Mouse (Mus musculus): ENCODE results near the gene Tpcn1.

The Tpcn1 gene

DNA sequence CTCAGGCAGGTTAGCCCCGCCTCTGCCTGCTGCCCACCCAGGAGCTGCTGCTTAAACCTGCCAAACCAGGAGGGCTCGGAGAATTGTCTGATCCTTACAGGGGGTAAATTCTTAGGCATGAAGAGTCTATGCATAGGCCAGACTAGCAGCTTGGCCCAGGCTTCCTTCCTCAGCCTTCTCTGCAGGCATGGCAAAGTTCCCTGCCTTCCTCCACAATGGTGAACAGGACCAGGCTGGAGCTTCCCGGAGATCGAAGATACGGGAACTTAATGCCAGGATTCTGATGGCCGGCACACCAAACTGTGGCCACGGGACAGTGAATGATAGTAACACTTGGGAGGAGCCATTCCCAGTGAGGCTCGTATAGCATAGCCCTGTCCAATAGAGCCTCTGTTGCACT, 30.4 kb downstream of the Tpcn1 start:
- no peak for DNase-seq (ENCODE audit: low spot score)

DNA sequence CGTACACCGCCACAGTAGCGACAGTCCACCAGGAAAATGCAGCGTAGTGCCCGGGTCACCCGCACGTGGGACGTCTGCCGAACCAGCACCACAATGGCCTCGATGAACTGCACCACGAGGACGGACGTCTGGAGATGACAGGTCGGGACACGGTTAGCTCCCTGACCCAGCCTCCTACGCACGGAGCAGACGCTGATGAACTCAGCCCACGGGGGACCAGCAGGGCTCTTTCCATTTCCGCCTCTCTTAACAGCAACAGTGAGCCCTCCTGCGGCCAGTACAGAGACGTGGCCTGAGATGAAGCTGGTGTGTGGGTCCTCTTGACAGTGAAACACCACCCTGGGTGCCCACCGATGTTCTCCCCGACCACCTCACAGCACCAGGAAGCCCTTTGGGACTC, 32.6 kb downstream of the Tpcn1 start:
- DNase-seq (ENCODE audit: low spot score): no peak

DNA sequence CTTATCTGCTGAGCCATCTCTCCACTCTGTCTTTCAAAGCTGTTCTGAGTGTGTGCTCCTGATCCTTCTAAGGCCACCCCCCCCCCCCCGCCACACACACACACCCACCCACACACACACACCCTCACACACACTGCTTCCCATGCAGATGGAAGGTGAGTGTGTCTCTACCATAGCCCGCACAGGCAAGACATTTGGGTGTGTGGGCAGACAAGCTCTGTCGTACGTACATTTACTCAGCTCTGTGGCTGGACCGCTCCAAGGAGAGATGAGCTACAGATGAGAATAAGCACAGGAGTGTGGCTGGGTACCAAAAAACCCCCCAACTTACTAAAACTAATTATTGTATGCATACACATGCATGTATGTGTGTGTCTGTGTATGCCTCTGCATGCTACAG, 37.8 kb downstream of the Tpcn1 start:
- DNase-seq (ENCODE audit: low spot score): no peak

DNA sequence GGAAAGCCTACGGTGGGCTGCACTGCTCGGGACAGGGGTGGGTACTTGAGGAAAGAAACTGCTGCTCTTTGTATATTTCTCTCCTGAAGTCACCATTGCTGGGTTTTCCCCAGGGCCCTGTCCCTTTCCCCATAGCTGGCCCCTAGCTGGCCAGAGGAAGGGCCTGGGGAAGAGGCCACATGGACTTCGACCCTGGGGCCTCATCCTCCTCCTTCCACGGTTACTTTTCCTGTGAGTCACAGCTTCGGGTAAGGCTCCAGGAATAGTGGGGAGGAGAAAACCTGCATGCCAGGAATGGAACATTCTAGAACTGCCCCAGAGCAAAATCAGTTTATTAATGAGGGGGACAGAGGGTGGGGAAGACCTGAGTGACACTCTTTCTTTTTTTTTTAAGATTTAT, 38.3 kb downstream of the Tpcn1 start:
- DNase-seq (ENCODE audit: low spot score): no peak

DNA sequence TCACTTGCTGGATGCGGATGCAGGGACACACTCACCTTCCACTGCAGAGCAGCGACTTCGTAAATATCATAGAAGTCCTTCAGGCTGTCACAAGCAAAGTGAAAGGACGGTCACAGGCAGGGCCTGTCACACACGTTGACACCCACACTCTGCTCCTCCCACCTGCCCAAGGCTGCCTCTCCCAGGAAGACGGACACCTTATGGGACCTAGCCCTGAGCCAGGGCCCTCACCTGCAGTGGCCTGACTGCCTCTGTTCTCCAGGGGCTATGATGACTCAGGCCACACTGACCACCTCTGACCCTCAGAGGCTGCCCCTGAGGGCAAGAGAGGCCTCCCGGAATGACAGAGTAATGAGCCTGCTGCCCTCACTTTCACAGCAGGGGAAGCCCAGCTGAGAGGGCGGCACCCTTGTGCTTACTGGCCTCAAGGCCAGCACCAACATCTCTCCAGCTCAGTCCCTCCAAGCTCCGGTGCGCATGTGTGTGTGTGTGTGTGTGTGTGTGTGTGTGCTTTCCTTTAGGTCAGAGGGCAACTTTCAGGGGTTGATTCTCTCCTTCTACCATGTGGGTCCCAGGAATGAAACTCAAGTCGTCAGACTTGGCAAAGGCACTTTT, 40.1 kb downstream of the Tpcn1 start:
- no peak for DNase-seq (ENCODE audit: low spot score)

DNA sequence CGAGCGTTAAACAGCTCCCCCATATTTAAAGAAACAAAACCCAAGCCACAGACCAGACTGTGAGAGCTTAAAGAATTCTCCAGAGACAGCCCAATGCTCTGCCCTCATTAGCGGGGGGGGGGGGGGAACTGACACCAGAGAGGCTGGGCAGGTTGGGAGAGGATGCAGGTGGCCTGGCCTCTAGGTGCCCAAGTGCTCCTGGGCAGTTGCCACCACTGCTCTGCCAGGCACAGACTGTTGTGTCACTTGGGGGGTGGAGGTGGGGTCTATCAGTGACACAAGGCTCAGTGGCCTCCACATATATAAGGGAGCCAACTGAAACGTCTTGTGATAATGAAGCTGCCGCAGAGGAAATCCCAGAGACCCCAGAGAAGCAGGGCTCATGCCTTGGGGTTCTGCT, 51.8 kb downstream of the Tpcn1 start:
- no peak for DNase-seq (ENCODE audit: low spot score)

DNA sequence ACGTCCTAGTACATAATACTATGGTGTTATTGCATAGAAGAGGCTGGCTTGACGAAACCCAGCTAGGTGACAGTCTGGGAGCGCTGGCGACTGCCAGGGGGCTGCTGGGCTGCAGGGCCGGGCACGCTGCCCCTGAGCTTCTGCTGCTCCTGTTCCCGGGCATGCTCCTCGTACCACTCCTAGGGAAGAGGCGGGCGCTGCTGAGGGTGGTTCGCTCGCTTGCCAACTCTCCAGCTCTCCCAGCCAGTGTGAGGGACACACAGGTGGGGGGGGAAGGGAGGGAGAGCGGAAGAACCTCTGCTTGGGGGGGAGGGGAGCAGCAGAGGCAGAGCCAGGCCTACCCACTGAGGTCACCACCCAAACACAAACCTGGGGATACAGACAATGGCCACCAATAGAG, 52.4 kb downstream of the Tpcn1 start:
- no peak for DNase-seq (ENCODE audit: low spot score)

DNA sequence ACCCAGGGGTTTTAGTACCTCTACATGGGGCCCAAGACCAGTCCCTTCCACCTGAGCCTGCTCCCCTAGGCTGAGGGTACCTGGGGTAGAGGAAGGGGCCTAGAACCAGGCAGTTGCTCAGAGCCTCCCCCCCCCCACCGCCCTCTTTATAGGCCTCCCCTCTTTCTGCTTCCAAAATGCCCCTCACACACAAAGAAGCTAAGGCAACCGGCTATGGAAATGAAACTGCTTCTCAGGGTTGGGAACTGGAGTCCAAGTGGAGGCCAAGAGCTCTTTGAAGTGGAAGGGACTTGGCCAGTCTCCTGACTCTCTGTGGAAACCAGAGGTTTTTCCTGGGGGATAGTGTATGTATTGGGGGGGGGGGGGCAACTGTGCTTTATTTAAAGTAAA, 53.8 kb downstream of the Tpcn1 start:
- no peak for DNase-seq (ENCODE audit: low spot score)

DNA sequence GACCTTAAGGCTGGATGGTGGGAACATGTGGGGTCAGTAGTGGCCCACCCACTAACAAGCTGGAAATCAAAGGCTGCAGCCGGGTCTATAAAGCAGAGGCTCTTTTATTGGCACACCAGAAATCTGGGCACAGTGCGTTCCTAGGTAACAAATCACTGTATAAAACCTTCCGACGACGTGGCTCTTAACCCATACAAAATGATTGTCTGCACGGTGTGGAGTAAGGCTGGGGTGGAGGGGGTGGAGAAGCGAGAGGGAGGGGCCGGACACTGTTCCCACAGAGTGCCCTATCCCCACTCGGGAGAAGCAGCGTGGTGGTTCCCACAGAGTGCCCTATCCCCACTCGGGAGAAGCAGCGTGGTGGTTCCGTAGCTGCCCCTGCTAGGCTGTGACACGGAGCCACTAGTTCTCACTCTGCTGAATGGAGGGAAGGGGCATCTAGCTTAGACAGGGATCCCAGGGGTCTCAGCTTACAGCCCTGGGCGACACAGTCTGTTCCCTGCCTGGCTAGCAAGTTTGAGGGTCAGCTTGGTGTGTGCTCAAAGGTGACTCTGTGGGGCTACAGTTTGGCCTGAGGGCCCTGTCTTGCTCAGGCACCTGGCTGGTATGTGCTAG, 54.3 kb downstream of the Tpcn1 start:
- DNase-seq (ENCODE audit: low spot score): no peak

DNA sequence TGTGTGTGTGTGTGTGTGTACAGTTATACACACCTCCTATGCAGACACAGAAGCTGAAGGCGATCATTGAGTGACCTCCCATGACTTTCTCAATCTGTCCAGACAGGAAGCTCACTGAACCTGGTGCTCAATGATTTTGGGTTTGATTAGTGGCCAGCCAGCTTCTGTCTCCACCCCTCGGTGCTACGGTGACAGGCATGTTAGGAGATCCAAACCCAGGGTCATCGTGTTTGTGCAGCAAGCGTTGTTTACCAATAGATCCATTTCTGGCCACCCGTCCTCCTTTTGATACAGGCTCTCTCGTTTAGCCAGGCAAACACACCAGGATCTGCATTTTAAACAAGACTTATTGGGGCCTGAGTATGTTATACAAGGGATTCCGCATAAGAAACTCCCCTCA, 56.8 kb downstream of the Tpcn1 start:
- no peak for DNase-seq (ENCODE audit: low spot score)

DNA sequence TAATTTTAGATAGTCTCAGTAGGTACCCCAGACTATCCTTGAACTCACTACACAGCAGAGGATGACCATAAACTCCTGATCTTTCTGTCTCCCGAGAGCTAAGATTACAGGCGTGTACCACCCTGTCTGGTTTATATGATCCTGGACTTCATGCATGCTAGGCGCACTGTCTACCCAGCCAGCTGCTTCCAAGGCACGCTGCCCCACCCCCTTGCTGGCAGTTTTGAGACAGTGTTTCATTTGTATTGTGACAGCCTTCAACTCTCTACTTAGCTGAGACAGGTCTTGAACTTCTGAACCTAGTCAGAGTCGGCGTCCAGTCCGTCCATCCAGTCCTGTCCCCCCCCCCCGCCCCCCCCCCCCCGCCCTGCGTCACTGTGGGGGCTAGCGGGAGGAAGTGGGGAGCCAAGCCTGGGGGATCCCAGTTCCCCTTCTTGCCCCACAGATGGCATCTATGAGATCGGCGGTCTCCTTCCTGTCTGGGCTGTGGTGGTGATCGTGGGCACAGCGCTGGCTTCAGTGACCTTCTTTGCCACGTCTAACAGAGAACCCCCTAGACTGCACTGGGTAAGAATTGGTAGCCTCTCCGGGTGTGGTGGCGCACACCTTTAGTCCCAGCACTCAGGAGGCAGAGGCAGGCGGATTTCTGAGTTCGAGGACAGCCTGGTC, 61.0 kb downstream of the Tpcn1 start:
- DNase-seq (ENCODE audit: low spot score): no peak

DNA sequence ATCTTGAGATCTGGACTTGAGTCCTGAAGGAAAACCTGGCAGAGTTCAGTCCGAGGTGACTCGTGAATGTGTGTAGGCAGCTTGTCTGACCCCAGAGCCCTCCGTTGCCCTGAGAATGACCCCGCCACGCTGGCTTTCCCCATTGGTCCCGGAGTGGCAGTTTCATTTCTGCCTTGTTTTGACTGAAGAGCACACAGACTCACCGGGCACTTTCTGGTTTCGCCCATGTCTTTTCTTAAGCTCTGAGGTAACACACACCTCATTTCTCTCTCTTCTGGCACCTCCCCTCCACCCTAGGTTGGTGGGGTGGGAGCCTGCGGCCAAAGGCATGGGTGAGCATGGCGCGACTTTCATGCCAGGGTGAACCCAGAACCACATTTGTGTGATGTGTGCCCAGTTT, 62.2 kb downstream of the Tpcn1 start:
- DNase-seq (ENCODE audit: low spot score): no peak

DNA sequence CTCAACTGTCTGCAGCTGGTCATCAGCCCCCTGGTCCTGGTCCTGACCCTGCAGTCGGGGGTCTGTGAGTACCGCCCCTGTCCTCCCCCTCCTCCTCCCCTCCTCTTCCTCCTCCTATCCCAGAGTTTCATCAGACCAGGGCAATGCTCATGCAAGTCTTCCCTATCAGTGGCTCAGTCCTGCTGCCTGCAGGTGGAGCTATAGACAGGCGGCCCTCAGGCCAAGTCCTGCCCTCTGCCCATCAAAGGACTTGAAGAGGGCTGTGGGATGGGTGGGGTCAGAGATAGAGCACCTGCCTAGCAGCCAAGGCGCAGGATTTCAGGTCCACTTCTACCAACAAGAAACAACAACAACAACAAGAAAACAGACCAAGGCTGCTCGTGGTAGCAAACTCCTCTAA, 62.7 kb downstream of the Tpcn1 start:
- no peak for DNase-seq (ENCODE audit: low spot score)

DNA sequence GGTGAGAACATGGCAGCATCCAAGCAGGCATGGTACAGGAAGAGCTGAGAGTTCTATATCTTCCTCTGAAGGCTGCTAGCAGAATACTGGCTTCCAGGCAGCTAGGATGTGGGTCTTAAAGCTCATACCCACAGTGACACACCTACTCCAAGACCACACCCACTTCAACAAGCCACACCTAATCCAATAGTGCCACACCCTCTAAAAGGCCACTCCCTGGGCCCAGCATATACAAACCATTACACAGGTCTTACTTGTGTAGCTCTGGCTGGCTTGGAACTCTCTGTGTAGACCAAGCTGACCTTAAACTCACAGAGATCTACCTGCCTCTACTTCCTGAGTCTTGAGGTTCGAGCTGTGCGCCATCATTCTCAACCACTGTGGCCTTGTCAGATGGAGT, 63.7 kb downstream of the Tpcn1 start:
- DNase-seq (ENCODE audit: low spot score): no peak

DNA sequence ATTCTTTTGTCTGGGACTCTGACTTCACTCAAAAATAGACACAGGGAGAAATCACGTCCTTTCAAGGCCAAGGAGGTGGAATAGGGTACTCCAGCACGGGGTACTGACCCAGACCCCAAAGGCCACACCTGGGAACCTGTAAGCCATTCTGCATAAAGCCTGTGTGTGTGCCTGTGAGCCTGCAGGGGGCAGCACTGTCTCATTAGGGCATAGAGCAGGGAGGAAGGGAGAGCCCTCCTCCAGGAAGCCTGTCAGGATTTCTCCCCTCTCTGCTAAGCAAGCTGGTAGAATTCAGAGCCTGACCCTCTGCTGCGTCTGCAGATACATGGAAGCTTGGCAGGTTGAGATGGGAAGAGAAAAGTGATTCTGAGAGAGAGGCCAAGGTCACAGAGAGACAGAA, 65.8 kb downstream of the Tpcn1 start:
- no peak for DNase-seq (ENCODE audit: low spot score)

DNA sequence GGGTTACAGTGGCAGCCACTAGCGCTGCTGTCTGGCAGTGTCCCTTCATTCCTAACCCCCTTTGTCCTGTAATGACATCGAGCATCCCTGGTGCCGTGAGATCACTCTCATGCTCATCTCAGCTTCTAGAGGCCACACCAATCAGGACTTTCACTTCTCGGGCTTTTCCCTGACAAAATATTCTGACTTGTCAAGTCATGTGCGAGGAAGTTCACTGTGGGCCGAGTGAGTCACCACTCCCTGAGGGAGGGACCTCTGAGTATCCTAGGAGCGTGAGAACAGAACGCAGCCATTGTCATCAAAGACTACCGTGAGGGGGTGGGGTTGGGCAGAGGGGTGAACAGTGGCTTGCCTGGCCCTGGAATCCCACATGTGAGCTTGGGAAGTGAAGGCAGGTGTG, 70.9 kb downstream of the Tpcn1 start:
- peak; percentile 75 for DNase-seq (ENCODE audit: low spot score)

DNA sequence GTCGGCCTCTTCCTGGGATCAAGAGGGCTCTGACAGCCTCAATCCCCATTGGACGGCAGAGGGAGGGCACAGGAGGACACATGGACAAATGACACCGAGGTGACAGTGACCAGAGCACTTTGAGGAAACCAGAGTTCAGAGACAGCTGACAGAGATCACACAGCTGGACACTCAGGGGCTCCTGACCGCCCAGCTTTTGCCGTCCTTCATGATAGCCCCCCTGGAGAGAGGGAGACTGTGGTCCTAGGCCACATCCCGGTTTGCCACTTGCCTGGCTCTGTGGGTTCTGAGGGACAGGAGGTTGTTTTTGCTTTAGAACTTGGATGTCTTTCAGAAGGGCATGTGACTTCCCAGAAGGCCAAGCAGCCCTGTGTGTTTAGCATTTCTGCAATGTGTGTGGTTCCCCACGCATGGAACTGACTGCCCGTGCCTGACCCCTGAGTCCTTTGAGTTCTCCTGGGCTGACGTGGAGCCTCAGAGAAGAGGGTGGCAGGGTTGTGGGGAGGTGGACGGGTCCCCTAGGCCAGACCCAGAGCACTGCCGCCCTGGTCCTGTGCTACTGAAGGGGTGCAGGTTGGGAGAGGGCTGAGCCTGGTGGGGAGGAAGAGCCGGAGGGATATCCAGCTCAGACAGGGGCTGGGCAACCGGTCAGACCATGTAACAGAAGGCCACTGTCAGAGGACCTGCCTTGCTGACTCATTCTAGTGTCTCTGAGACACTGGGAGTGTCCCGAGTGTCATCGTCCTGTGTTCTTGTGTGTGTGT, 72.1 kb downstream of the Tpcn1 start:
- DNase-seq (ENCODE audit: low spot score): peak; percentile 37

DNA sequence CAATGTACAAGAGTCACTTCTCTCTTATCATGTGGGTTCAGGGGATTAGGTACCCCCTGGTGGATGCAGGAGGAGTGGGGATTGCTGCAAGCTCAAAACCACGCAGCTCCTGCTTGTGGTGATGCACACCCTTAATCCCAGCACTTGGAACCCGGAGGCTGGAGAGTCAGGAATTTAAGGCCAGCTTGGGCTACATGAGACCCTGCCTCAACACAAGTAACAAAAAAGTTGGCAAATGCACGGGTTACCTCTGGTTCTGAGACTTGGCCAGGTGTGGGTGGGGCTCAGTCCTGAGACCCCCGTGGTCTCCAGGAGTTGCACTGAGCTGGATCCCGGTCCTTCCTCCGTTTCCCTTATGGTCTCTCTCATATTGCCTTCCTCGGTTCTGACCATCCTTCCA, 73.0 kb downstream of the Tpcn1 start:
- DNase-seq (ENCODE audit: low spot score): no peak

DNA sequence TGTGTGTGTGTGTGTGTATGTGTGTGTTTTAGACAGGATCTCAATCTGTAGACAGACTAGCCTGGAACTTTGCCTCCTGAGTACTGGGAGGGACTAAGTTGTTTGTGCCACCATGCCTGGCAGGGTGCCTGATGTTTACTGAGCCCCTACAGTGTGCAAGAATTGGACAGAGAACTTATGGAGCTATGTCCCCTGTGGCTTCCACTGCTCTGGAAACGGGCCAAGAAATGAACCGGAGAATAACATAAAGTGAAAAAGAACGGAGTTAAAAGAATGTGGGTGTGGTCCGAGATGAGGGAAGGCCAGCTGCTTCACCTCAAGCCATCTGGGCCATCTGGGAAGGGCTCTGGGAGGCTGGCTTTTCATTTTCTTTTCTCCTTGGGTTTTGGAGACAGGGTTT, 73.7 kb downstream of the Tpcn1 start:
- peak; percentile 72 for DNase-seq (ENCODE audit: low spot score)

DNA sequence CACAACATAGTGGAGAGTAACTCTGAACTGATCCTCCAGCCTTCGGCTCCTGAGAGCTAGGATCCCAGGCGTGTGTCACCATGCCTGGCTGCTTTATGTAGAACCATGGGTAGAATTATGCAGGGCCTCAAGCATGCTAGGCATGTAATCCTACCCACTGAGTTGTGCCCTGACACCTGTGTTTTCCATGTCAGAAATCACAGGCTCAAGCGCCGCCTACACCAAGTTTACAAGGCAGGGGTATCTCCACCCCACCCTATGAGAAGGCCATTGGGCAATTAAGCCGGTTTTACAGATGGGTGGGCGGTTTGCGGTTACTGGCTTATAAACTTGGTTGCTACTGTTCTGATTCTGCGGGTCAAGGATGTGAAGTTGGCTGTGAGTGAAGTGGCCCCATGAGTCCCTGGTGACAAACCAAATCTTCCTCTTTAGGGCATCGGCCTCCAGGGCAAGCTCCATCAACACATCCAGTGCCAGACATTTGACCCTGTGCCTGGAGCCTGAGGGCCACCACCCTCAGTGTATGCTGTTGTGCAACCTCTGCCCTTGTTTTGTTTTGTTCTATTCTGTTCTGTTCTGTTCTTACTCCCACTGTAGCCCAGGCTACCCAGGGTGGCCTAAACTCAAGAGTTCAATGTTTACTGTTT, 74.3 kb downstream of the Tpcn1 start:
- DNase-seq (ENCODE audit: low spot score): no peak

DNA sequence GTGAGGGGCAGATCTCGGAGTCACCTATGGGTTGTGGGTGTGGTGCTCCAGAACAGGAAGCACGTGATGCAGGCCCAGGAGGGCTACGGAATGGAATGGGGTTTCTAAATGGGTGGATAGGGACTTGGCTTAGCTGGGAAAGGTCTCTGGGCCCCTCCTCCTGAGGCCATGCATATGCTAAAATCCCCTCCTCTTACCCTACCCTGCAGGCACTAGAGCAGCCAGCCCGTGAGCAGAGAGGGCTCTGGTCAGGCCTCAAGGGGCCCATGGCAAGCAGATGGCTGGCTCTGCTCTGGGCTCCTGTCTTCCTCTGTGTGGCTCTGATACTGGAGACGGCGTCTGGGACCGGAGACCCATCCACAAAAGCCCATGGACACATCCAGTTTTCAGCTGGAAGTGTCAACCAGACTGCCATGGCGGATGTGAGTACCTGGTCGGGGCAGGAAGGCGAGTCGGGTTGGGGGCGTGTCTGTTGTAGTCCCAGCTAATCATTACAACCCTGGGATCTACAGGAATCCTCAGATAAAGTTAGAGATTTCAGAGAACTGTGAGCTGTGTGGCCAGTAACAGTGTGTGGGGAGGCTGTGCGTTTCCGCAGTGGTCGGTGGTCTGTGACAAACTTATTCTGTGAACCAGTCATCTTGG, 75.4 kb downstream of the Tpcn1 start:
- no peak for DNase-seq (ENCODE audit: low spot score)

DNA sequence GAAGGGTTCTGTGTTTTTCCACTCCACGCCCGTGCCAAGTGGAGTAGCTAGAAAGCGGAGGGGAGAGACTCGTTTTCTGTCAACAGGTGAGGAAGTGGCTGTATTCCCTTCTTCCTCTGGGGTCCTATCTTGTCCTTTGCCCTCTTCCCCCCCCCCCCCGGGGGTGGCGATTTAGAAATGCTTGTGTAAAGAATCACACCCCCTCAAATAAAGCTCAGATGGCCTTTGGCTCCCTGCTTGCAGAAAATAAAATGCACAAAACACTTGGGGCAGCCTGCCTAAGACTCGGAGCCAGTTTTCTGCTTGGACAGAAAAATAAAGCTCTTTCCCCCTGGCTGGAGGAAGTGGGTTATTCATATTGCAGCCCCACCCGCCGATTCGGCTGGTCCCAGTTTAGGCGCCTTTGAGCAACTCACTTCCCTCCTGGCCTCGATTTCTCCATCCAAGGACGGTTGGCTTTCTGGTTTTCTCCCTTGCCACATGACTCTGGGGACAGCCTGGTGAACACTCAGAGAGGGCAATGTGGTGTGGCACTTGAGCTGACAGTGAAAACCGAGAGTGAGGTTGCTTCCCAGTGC, 76.7 kb downstream of the Tpcn1 start:
- peak; percentile 48 for DNase-seq (ENCODE audit: low spot score)

All from urinary bladder, postnatal 14 days (tissue).